Mouse (Mus musculus) embryonic fibroblast, embryonic 13.5 days (primary cell): Measurements from ENCODE around the gene Ptpn5.

Experiments used
- CTCF ChIP-seq: IDR thresholded peaks from 2 replicates; pipeline ENCODE4 v1.5.1; 2011; ENCODE audit warnings: mild to moderate bottlenecking, control low read depth, low read length, moderate library complexity, borderline replicate concordance; ENCODE audit not compliant: insufficient read depth
- POLR2A ChIP-seq: IDR thresholded peaks from 2 replicates; pipeline ENCODE4 v1.6.1; 2011; ENCODE audit warnings: low read depth, mild to moderate bottlenecking, control low read depth, low read length, moderate library complexity

GRCm38 (mm10) chr7:47100615-47101014 is 32.9 kb downstream of the Ptpn5 start:
- no peak for TF ChIP-seq POLR2A
- TF ChIP-seq CTCF, result no peak
